Mouse (Mus musculus) adrenal gland, adult 18-20 months (tissue): ENCODE measurements around the gene Naa40. TPM values are rescaled to one million over a fixed set of nuclear protein-coding genes. Genes with fewer than 3 reads are reported as not detected.

ENCODE experiments used
- DNase-seq, 2 experiments: peaks; one replicate each; pipeline ENCODE4 v3.0.0; 2021 to 2022; ENCODE audit warnings: low spot score in 2 of 2
- total RNA-seq, 2 experiments: library from RNA; stranded (reverse); gene quantifications; 1 replicate in 1 of 2; 2 replicates in 1 of 2; pipeline ENCODE4 v1.2.3; 2021

Naa40 gene
- total RNA-seq, 2 experiments from 2014 or later = 18.6 to 20.7 TPM

DNA sequence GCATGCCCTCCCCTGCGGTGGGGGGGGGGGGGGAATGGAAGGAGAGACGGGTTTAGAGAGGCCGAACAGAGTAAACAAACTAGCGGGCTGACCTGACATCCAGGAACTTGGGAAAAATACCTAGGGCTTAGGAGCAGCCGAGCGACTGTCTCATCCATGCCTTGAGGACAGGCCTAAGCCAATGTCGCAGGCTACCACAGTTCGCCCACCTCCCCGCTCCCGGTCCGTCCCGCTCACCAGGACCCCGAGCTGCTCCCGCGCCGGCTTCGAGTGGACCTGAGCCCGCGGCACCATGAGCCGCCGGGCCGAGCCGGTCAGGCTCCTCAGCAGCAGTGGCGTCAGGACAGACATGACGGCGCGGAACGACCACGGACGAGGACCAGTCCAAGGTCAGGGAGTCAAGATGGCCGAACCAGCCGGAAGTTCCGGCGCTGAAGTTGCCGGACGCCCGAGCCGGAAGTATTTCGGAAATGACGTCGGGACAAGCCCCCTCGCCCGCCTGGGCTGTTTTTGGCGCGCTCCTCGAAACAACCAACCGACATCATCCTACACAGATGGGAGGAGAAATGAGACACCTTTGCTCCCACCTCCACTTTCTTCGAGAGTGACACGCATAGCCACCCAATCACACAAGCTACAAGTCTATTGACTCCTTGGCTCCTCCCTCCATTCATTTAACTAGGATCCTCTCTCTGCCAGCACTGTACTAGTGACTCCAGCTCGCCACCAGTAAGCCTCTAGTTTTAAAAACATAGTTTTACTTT is 23.6 kb downstream of the Naa40 start, which contains the start of gene Cox8a:
Gene Cox8a, minus strand, starts transcription at position 455 of the 764 bp plus-strand sequence.
- DNase-seq = peak; percentile 87 to 91

DNA sequence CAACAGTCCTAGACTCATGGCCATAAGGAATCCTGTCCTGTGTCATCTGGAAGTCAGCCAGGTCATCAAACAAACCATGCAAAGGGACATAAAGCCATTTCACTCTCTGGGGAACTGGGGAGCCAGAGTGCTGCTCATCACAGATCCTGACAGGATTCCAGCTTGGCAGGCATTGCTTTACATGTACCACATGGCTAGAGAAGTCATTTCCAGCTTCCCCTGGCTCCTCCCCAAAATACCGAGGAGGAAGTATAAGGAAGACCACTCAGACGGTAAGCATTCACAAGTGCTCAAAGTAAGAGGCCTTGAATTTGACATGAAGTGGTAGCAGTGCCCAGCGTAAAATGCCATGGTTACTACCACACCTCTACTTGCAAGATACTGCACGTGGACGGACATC is 26.5 kb downstream of the Naa40 start:
- DNase-seq = no peak

DNA sequence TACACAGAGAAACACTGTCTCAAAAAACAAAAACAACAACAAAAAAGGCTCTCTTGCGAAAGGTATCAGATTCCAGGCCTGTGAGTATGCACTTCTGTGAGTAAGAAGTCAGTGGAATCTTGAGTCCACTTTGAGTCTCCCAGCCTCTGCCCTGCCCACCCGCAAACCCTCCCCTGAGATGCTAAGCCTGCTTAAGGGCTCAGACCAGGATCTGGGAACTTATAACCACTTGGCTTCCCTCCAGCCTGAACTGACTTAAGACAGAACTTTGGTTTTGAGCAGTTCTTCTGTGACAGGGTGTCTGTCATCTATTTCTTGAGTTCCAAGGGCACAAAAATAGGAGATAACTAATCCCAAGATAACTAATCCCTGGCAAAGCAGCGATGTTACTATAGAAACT is 28.0 kb downstream of the Naa40 start:
- no peak for DNase-seq

DNA sequence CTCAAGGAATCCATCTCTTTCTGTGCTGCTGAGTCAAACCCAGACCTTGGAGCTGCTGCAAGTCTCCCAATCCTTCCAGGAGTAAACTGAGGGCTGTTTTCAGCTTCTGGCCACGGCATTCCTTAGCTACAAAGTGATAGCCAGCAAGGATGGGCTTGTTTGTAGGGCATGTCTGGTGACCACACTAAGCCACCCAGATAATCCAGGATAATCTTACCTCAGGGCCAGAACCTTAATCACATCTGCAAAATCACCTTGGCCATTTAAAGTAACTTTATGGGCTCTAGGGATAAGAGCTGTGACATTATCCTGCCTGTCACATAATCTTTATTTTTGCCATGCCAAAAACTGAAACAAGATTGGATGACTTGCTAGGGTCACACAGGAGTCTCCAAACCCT is 28.8 kb downstream of the Naa40 start:
- DNase-seq = no peak

DNA sequence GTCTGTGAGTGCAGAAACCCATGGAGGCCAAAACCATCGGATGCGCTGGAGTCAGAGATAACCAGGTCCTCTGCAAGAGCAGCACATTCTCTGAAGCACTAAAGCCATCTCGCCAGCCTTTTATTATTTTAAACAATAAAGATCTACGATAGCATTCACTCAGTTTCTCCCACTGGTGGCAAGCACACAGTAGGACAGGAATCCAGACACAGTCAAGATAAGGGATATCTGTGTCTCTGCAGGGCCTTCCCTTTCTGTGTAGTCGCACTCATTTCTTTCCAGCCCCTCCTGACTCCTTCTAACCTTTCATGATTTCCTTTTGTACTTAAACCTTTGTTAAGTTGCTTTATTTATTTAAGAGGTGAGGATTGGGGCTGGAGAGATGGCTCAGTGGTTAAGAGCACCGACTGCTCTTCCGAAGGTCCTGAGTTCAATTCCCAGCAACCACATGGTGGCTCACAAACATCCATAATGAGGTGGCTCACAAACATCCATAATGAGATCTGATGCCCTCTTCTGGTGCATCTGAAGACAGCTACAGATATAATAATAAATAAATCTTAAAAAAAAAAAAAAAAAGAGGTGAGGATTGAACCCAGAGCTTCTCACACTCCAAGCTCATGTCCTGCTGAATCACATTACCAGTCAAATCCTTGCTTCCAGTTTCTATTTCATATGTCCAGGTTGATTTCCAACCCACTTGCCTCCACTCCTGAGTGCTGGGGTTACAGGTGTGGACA is 30.9 kb downstream of the Naa40 start:
- DNase-seq = no peak

DNA sequence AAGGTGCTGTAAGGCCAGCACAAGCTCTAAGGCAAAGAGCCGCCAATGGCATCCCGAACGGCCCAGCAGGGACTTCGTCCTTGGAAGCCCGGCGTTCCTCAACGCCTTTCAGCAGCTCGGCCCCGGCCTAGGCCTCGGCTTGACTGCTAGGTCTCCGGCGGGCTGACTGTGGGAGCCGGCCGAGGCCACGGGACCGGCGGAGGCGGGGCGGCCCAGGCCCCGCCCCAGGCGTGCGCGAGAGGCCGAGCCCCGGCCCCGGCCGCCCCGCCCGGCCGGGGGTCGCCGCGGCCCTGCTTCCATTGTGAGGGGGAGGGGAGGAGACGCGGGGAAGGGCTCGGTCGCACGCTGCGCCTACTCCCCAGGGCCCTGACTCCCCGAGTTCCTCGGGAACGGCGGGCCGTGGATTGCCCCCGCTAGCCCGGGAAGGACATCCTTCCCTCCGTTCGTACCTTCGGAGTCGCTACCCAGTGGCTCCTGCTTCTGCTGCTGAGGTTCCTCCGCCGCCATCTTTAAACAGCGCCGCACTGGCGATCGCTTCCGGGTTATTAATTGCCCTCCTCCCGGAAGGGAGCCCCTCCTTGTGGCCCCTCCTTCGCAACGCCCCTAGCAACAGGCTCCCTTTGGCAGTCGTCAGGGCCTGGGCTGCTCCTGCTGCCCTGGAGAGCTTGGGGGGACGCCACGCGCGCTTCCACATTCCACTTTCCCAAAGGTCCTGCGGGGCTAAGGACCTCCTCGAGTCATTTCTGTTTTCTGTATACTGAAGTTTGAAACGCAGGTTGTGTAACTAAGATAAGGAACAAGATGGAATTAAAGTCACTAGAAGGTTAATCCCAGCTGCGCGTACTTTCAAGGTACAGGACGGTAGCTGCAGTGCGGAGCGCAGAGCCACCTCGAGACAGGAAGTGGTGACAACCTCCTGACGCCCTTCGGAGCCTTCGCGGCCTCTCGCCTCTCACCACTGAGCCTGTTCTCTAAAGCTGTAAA is 34.9 kb downstream of the Naa40 start, which contains the start of gene Otub1:
Gene Otub1, minus strand, starts transcription at position 564 of the 984 bp plus-strand sequence.
- peak; percentile 87 to 89 for DNase-seq

DNA sequence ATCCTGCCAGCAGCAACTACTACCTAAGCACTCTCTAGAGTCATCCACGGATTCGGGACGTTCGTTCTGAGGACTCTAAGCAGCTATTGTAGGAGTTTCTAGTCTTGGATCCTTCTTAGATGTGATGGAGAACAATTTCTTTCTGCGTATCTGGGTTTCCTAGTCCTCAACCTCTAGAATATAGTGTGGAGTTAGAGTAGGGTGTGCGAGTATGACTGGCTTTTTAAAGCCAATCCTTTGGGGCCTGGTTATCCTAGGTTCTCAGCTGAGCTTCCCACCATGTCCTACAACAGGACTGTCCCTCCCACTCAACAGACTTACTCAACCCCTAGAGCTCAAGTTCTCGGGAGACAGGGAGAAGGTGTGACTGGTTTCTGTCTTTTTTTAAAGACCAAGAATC is 35.7 kb downstream of the Naa40 start:
- no peak for DNase-seq

DNA sequence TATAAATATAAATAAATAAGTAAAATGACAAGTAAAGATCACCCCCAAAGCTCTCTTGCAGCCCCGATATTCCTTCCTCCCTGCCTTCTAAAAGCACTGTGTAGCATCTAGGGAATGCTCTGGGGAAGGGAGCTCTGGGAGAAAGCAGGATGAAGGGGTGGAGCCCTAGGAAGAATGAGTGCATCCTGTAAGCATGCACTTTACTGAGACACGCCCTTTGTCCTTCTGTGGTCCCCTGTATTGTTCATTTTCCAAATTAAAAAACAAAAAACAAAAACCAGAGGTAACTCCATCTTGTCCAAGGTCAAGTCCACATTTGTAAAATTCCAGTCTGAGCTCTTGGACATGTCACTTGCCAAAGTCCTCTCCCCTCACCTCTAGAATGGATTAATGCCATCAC is 36.1 kb downstream of the Naa40 start:
- no peak for DNase-seq

DNA sequence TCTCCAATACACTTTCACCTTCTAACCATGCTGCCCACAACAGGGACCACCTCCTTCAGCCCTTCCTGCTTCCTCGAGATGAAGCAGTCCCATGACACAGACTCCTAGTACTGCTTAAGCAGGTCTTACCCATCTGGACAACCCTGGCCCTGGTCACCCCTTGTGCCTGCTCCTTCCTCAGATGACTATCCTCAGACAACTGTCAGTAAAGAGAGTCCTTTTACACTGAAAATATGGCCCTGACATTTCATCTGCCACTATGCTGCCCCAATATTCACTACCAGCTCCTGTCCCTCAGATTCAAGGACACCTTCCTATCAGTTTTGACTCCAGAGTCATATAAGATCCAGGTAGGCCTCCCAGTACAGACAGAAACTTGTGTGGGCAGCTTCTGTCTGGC is 40.6 kb downstream of the Naa40 start:
- DNase-seq = no peak

DNA sequence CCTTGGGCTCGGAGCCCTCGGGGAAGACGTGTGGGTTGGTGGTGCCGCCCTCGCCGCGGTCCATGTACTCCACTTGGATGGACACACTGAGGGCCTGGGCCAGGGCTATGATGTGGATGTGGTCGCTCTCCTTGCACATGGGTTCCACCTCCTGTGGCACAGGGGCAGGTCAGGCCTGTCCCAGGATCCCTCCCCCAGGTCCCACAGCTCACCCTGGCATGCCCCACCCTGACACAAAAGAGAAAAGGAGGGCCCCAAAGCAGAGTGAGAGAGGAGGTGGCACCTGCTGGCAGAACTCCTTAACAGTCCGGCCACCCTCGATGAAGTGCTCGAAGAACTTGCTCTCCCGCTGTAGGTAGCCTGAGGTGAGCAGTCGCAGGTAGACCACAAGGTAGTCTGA is 41.9 kb downstream of the Naa40 start:
- no peak for DNase-seq

DNA sequence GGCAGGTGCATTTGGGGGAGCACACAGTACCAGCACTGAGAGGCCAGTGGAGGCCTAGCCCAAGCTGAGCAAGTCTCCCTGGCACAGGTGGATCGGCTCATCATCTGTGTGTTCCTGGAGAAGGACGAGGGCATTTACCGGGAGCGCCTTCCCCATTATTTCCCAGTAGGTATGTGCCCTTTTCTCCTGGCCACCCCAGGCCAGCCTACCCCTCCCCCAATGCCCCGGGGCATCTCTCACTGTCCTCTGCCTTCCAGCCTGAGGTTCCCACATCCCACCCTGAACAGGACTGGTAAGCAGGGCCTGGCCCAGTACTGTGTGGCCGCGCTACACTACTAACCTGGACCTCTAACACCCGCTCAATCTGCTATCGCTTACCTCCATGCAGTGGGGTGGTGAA is 43.5 kb downstream of the Naa40 start:
- DNase-seq = no peak

DNA sequence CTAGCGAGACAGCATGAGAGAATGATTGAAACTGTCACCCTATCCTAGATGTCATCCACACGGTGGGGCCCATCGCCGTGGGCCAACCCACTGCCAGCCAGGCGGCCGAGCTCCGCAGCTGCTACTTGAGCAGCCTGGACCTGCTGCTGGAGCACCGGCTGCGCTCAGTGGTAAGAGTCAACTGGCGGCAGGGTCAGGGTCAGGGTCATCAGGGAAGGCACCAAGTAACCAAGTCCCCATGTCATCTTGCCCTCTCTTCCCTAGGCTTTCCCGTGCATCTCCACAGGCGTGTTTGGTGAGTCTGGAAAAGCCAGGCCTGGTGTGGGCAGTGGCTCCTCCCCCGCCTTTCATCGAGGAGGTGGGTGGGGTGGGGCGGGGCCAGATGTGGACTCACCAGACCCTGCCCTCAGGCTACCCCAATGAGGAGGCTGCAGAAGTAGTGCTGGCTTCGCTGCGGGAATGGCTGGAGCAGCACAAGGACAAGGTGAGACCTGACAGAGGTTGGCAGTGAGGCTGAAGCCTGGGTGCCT is 44.2 kb downstream of the Naa40 start:
- peak in 1 of 2 experiments; percentile 44 for DNase-seq

DNA sequence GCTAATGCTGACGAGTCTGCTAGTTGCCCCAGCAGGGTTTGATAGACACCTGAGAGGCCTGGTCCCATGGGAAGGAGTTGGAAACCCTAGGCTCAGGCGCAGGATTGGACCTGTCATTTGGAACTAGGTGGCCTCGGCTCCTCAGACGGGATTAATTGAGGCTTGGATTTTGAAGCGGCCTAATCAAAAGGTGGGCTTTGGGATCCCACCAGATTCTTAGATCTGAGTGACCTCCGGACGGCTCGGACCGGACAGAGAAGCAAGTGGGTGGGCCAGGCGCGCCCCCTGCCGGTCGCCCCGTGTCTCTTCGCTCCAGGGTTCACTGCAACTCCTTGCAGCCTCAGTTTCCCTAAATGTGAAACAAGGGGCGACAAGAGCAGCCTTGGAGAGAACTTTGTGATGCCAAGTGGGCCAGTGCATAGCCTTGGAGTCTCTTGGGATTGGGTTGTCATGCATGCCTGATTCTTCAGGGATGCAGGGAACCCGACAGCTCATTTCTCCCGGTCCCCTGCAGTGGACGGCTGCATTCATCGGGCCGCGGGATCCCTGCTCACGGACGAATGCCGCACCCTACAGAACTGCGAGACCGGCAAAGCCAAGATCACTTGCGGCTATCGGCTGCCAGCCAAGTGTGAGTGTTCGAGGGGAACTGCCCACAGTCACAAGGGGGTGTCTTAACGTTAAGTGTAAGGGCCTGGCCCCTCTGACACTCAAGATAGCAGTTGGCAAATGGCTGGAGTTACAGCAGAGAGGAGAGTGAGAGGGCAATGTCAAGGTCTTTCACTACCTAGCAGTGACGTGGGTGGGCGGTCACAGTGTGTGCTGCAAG is 44.9 kb downstream of the Naa40 start:
- DNase-seq = peak; percentile 72 to 77

DNA sequence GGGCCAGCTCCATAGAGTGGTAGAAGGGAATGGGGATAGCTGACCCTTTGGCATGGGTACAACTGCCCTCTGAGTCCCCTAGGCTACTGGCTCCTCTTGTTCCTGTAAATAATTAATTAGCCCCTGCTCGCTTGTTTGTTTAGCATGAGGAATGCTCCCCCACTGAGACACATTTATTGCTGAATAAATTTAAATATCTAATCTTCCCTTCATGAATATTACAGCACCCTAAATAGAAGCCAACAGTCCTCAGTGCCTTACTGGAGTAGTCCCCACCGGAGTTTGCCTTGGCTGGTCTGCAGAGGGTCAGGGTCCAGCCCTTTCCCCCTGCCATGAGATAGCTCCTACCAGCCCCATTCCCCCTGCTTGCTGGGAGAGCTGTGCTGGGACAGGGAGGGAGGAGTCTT is 48.4 kb downstream of the Naa40 start:
- no peak for DNase-seq

DNA sequence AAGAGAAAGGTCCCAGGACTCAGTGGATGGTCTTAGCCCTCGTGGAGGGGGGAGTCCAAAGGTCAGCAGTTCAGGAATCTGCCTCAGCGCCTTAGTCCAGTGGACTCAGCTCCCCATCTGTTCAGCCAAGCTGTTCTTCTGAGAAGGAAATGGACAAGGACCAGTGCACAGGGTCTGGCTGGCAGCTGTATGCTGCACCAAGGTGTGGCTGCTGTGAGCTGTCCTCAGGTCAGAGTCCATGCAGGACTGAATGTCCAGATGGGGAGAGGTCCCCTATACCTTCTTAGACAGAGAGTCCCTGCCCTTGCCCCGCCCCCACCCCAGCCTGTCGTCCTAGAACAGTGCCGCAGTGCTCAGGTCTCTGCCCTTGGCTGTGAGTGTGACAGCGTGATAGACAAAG is 49.3 kb downstream of the Naa40 start:
- DNase-seq = no peak

DNA sequence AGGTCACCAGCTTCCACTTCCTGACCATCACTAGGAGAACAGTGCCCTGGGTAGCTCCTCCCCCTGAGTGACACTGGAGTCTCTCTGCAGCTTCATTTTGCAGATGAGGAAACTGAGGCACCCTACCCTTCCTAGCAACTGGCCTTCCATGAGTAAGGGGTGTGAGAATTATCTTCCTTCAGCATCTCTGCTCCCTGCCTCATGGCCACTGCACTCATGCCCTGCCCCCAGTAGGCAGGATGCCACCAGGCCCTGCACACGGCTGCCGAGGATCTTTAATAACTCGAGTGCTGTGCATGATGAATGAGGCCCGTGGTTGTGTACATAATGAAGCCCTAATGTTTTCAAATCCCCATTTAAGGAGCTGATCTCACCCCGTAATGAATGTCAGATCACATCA is 50.0 kb downstream of the Naa40 start:
- no peak for DNase-seq

DNA sequence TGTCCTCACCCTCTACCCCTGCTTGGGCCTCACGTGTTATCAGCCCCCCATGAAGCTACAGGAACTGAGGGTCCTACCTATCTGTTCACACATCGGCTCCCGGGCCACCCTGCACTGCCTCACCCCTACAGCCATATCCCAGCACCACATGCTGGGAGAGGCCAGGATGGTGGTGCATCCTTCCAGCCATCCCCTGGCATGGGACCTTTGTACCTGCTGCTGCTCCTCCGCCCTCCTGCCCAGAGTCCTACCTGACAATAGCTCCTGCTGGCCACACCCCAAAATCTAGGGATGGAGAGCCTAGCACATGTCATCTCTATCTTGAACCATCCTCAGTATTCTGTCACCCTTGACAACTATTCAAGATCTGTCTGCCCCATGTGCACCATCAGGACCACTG is 52.0 kb downstream of the Naa40 start:
- no peak for DNase-seq

DNA sequence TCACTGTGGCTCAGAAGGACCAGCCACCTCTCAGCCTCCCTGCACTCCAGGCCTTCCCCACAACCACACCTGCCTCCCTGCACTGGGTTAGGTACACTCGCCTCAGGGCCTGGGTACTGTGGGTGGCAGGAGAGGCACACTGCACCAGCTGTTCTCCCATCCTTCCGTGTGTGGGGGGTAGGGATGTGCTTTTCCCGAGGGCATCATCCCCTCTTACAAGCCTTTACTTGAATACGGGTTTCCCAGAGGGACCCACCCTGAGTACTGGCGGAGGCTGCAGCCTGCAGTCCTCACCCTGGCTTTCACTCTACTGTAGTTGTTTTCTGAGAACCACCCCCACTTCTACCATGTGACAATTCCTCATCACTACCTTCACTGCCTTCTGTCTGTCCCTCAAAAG is 53.8 kb downstream of the Naa40 start:
- no peak for DNase-seq

DNA sequence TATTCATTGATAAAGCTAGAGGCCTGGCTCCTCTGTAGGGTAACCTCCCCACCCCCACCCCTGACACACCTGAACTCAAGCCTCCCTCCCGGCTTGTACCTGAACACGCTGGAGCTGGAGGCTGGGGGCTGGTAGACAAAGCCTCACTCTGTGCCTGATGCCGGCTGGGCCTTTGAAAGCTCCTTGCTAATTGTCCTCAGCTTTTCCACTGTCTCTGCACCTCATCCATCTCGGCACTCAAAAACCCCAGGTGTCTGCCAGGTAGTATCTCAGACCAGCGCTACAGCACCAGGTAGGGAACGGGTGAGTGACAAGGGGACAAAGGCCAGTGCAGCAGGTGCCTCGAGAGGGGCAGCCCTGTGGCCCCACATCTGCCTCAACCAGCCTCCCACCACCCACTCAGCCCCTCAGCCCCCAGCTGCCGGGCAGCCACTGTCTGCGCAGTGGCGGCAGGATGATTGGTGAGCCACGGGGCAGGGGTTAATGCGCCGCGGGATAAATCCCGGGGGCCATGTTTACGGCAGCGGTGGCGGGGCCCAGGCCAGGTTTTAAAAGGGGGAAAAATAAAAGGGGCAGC is 55.2 kb downstream of the Naa40 start:
- DNase-seq = no peak

DNA sequence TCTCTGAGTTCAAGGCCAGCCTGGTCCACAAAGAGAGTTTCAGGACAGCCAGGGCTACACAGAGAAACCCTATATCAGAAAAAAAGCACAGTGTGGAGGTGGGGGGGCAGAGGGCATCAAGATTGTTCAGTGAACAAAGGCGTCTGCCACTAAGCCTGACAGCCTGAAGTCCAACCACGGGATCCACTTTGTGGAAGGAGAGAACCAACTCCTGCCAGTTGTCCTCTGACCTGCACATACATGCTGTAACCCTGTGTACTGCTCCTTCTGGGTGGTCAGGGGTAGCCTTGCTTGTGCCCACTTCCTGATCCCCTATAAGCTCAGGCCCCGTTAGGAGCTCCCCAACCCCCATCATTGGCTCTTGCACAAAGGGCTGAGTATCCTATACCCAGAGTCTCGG is 55.9 kb downstream of the Naa40 start:
- DNase-seq = no peak
